Mouse (Mus musculus) thymus, postnatal 0 days (tissue): Measurements from ENCODE around the gene Trappc13. TPM values are rescaled to one million over a fixed set of nuclear protein-coding genes. Genes with fewer than 3 reads are reported as not detected.

Source experiments
- DNase-seq: peaks from one replicate; pipeline ENCODE4 v3.0.0-alpha.2; 2015; ENCODE audit warnings: low spot score
- polyA plus RNA-seq: library from polyadenylated mRNA; unstranded; fragments of >200 nt; fragmentation: Nextera tagmentation; extraction: Ambion mirVana; gene quantifications from 2 replicates; pipeline ENCODE4 v1.2.1, GENCODE M21; 2015

Gene Trappc13
- polyA plus RNA-seq, 1 experiment from 2014 or later, result 57.3 TPM

DNA sequence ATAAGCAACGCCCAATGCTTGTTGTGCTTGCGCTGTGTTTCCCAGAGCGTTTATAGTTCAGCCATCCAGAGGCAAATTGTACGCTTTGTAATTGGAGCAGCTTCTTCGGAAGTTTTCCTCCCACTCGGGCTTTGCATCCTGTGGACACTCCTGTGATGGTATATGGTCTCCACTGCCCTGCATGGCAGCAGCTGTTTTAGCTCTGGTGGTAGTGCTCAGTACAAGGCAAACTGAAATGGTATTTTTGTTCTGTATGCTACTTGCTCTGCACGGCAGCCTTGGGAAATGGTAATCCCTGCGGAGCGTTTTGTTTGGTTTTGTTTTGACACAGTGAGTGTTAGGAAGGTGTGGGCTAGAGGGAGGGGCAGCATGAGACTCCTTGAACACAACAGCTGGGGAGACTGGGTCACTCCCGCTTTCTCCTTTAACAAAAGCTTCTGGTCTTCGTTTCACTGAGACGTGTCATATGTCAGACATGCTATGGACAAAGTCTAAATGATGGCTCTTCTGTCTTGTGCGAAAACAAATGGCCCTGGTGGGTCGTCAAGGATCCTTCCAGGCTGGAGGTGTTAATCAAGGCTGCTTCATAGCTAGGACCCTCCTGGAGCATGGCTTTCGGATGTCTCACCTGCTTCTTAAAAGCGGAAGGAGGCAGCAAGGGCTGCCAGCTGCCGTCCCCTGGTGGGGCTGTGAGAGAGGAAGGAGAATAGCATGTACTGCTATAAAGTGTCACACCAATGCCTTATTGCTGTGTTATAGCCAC lies 56.0 kb downstream of the Trappc13 start:
- DNase-seq, result no peak

DNA sequence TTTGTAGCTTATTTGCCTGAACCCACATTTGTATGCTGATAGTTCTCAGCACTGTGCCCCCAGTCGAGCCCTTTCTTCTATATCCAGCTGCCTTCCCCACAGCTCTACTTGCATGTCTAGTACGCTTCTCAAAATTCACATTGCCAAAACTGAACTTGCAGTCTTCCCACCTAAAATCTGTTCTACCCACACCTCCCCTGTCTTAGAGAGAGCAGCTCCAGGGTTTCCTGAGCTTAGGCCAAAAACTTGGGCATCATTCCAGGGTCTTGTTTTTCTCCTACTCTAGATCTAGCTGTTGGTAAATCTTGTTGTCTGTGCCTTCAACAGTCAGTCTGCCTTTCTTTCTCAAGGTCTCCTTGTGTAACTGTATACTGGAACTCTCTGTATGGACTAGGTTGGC lies 63.4 kb downstream of the Trappc13 start:
- no peak for DNase-seq

DNA sequence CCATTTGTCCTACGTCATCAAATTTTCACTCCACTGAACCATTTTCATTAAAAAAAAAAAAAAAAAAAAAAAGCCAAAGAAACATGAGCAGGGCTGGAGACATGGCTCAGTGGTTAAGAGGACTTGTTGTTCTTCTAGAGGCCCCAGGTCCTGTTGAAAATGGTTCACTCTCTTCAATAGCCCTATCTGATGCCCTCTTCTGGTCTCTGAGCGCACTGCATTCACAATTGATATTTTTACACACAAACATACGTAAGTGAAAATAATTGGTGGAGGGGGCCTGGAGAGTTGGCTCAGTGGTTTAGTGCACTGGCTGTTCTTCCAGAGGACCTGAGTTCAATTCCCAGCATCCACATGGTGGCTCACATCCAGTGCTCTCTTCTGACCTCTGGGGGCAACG lies 64.5 kb downstream of the Trappc13 start:
- no peak for DNase-seq

DNA sequence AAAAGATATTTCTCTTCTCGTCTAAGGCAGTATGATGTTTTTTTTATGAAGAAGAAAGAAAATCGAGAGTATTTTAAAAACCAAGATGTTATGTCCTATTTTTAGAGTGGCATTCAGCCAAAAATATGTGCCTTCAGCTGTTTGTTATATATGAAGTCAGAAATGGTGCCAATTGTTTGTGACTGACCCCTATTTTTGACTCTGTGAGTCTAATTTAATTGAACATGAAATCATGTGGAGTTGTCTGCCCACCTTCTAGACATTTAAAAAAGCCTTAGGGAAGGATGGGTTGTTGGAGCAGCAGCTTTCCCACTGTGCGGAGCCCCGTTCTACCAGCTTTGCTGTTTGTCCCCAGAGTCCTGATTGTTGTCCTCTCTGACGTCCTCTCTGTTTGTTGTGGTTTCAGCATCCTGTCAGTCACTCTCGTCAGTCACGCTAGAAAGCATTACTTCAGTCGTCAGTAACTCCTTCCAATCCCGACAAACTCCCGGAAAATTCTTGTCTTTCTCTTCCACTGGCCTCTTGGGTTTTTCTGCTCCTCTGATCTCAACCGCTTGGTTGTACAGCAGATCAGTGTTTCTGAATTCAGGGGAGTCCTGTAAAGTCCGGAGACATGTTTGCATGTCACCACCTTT lies 65.9 kb downstream of the Trappc13 start:
- peak; percentile 34 for DNase-seq

DNA sequence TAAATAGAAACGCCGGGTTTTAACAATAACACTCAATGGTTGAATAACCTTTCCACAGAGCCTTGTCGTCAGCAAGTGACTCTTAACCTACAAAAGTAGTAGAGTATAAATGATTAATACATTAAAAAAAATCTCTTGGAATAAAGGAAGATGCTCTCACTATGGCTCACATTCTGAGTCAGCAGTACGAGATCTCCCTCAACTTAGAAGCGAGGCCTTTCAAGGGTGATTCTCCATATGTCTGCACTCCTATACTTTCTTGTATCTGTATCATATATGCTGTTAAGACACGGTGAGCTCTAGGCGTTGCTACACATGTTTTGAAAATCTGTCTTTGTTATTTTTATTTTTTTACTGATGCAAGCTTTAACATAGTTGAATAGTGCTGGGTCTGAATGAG lies 67.7 kb downstream of the Trappc13 start:
- no peak for DNase-seq

DNA sequence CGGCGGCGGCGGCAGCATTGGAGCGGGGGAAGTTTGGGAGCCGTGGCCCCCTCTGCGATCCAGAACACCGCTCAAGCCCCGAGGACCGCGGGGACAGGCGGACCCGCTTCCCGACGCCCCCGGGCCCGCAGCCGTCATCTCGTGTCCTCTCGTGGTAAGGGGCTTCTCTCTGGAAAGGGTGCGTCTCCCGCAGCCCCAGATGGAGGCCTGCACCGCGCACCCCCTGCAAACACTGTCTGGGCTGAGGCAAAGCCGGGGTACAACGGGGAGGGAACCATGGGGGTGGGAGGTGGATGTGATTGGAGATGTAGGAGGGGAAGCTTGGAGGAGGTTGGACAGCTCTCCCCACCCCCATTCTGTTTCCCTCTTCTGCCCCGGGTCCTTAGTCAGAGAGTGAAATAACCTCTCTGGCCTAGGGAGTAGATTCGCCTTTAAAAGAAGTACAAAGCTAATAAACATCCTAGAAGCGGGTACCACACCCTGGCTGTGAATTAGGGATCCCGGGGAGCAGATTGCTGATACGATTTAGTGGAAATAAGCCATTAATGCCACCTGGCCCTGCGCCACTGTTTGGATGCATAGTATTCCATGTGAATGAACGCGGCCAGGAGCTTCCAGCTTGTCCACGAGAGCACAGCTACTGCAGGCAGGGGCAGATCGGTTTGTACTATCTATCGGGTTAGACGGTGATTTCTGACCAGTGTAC lies 68.3 kb downstream of the Trappc13 start:
- DNase-seq, result no peak

DNA sequence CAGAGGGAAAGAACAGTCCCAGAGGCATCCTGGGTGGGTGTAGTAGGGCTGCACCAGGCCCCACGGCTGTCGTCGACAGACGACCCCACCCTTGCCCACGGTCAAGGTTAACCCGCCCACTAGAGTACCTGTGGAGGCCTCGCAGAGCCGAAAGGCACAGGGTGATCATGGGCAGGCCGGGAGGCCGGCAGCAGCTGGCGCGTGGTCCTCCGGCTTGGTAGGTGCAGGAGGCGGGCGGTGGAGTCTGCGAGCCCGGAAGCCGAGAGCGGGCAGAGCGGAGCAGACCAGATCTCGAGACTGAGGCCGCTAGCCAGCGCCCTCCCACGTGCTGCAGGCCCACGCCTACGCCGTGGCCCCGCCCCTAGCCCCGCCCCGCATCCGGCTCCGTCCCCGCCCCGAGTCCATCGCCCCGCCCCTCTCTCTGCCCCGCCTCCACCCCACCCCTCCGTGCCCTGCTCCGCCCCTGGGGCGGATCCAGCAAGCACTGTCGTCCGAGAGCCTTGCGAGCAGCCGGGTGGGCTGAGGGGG lies 68.9 kb downstream of the Trappc13 start, which contains the start of the genes Nln and Sgtb:
Gene Nln, minus strand, starts transcription at position 327 of the 528 bp plus-strand sequence.
Gene Sgtb, plus strand, starts transcription at position 454 of the 528 bp plus-strand sequence.
- peak; percentile 87 for DNase-seq

DNA sequence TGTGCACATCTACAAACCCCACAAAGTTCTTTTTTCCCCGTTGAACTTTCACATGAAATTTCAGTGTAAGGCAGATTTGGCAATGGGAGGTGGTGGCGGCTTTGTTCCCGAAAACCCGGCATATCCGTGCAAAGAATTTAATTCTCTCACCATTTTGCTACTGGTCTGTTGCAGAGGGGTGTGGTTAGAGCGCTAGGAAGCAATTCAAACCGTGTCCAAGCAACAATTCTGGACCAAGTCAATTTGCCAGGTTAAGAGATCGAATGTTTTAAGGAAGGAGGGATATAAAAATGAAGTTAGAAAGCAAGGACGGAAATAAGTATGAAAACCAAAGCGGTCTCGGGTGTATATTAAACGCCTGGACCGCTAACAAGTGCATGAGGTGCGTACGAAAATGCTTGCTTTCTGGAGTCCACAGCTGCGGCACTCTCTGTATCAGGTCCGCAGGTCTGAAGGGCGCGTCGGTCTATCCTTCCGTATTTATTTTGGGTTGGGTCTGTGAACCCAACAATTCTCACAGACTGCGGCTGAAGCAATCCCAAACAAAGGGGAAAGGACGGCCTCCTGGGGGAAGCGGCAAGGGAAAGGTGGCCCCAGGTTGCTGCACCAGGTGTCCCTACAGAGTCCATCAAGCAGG lies 69.5 kb downstream of the Trappc13 start:
- no peak for DNase-seq

DNA sequence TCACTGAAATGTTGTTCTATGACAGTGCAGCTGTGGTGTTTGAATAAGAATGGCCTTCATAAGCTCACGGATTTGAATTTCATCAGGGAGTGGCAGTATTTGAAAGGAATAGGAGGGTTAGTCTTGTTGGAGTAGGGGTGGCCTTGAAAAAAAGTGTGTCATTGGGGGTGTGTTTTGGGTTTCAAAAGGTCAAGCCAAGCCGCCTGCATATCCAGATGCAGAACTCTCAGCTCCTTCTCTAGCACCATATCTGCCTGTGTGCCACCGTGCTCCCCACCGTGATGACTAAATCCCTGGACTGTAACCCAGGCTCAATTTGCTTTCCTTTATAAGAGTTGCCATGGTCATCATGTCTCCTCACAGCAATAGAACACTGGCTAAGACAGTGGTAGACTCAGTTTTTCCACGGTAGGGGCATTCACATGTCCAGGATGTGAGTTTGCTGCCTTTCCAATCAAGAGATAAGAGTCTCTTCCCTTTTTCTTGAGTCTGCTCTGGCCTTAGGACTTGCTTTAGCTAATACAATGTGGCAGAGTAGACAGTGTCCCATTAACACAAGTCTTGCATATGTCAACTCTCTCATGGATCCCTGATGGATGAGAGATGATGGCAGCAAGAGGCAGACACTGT lies 76.5 kb downstream of the Trappc13 start:
- DNase-seq, result no peak

DNA sequence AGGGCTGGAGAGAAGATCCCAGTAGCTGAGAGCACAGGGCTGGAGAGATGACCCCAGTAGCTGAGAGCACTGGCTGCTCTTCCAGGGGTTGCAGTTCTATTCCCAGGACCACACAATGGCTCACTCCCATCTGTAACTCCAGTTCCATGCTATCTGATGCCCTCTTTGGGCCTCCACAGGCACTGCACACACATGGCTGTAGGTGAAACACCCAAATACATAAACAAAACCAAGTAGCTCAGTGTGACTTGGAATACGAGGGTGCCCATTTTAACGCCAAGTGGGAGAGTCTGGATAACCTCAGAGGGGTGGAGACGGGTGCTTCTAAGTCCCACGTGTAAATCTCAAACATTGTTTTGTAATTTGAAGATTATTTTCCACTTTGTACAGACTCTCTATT lies 77.9 kb downstream of the Trappc13 start:
- DNase-seq, result no peak

DNA sequence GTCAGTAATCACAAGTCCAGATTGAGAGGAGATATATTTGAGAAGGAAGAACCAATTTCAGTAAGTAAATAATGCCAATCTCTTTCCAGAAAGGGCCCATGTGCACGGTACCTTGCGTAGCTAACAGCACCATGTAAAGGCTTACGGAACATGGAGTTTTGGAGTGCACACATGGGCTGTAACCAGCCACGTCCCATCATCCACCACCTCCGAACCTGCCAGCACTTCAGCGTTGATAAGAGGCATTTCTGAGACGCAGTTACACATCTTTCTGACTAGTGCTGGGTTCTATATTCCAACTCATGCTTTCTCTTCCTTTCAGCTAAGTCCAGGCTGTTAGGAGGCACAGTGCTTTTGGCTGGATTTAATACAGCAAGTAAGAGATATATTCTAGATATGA lies 81.1 kb downstream of the Trappc13 start:
- DNase-seq, result no peak

DNA sequence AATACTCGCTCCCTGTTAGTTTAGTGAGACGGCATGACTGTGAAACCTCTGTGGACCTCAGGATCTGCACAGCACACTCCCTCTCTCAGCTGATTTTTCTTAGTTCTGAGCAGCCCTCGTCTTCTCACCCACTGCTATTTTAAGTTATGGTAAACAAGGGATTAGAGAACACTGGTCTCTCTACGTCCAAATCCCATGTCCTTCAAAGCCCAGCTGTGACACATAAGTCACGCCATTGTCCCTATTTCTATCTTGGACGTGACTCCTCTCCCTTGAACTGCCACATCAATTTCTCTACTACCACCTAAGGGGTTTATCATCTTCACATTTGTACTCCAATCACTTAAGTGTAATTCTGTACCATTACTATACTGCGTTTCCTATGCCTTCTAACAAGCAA lies 82.3 kb downstream of the Trappc13 start:
- no peak for DNase-seq

DNA sequence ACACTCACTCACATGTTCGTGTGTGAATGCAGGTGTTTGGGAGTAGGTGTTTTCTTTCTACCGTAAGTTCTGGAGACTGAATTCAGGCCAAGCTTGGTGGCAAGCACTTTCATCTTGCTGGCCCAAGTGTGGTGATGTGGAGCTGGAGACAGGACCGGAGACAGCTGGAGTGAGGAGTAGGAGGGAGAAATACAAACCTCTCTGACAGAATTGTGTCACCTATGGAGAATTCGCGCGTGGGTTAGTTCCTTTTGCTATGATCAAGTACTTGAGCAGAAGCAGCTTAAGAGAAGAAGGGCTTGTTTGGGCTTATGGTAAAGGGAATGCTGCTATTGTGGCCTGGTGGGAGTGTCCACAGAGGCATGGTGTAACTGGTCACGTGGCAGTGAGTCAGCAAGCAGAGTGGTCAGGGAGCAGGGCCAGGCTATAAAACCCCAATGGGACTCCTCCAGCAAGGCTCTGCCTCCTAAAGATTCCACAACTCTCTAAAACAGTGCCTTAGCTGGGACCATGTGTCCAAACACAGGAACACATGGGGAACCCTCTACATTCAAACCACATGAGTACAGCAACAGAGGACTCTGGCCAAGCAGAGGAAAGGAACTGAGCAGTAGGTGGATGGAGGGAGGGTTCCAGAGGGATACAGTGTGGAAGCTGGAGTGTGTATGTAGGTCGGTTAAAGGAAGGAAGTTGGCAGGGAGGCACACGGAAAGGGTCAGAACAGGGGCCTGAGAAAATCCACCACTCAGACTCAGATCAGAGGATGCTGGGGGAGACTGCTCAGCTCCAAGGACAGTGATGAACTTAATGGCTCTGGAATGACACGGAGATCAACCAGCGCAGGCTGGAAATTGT lies 83.5 kb downstream of the Trappc13 start:
- DNase-seq, result no peak

Other genes starting within 250 kb of the Trappc13 start
- gene Nln, start 68.9 kb downstream of the Trappc13 start, polyA plus RNA-seq, result 7.3 and 7.9 TPM in 2 replicates
- gene Sgtb, start 68.7 kb downstream of the Trappc13 start, polyA plus RNA-seq, result 0.68 and 0.72 TPM in 2 replicates
- gene Trim23, start 328 bp upstream of the Trappc13 start, polyA plus RNA-seq, result 15.0 and 15.6 TPM in 2 replicates
- 68.6 and 72.9 TPM in 2 replicates for gene Cenpk, start 50.1 kb upstream of the Trappc13 start, polyA plus RNA-seq
- gene Ppwd1, start 50.4 kb upstream of the Trappc13 start, polyA plus RNA-seq, result 16.7 and 17.1 TPM in 2 replicates
- 1.8 and 2.1 TPM in 2 replicates for gene Adamts6, start 109.4 kb upstream of the Trappc13 start, polyA plus RNA-seq